Mouse (Mus musculus) cerebellum, postnatal 36 days (tissue): ENCODE measurements around the gene Washc2.

Source experiments
- DNase-seq, 2 experiments: peaks; one replicate each; pipeline ENCODE4 v3.0.0; 2021 to 2022; ENCODE audit warnings: mixed read lengths in 2 of 2

Washc2 gene

DNA sequence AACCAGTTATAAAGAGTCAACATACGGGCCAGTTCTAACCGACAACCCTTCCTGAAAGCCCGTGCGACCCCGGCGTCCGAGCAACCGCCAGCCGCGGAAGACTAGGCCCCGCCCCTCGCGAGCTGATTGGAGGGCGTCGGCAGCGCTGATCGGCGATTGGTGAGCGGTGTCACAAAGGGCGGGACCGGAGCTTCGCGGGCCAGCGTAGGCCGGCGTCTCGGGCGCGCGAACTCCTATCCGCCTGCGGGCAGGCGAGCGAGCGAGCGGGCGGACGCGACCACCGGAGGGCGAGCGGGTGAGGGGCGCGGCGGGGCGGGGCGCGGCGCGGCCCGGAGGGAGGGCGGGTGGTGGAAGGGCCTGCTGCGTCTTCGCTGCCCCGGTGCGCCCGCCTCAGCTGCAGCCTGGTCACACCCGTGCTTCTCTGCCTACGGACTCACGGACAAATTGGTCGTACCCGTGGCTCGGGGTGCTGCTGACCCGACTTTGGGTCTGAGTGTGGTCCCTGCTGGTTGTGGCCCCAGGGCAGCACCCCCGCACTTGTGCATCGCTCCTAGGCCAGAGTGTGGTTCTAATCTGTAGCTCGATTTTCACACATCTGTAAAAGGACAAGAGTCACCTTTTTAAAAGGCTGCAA is 56.3 kb downstream of the Washc2 start, which contains the start of gene Zfand4:
Gene Zfand4, plus strand, starts transcription at position 205 of the 634 bp plus-strand sequence.
- DNase-seq: peak; percentile 91

DNA sequence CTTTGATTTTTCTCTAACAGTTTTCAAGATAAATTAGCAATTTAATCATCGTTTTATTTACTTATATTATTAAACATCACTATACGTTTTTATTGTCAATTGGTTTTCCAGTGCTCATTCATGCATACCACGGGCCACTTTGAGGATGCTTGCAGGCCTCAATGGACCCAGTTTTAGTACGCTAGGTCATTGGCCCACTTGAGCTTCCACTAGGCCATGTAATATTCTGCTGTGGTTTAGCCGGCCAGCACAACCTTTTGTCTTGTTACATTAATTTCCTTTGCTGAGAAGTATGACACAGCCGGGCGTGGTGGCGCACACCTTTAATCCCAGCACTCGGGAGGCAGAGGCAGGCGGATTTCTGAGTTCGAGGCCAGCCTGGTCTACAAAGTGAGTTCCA is 57.0 kb downstream of the Washc2 start:
- no peak for DNase-seq

DNA sequence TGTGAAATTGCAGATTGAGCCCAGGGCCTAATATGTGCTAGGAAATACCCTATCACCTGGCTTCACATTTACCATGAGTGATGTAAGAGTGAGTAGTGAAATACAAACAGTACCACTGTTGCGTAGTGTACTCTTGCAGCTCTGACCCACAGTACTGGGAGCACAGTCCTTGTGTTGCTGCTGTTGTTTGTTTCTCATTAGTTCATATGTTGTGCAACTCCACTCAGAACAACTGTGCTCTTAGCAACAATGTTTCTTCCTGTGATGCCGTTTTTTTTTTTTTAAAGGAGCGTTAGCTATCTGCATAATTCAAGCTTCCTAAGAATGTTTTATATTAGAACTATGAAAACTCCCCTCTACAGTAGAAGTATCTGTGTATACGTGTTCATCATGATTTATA is 57.8 kb downstream of the Washc2 start:
- DNase-seq: no peak

DNA sequence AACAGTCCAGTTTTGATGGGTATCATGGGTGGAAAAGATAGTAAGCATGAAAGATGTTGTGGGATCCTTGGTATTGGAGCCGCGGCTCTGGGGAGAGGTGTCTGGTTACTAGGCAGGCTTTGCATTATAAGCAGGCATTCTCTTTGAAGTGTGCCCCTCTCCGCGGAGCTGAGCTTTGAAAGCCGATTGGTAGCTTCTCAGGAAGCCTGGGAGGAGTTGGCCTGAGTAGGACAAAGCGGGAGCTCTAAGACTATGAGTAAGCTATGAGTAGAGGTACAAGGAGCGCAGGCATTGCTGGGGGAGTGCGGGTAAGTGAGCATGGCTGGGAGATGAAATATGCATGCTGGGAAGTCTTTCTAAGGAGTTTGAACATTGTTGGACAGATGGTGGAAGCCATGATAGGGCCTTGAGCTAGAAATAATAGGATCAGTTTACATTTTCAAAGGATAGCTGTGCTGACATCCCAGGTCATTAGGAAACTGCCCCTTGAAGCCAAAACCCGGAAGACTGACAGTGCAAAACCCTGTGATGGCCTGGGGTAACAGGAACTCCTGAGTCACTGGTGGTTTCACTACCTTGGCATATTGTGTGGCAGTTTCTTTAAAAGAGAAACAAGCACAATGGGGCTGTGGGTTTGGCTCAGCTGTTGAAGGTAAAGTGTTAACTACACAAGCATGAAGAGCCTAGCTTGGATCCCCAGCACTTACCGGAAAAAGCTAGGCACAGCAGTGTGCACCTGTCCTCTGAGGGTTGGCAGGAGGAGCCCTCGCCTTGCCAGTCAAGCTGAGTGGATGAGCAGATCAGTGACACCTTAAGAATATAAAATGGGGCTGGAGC is 58.7 kb downstream of the Washc2 start:
- DNase-seq: no peak

DNA sequence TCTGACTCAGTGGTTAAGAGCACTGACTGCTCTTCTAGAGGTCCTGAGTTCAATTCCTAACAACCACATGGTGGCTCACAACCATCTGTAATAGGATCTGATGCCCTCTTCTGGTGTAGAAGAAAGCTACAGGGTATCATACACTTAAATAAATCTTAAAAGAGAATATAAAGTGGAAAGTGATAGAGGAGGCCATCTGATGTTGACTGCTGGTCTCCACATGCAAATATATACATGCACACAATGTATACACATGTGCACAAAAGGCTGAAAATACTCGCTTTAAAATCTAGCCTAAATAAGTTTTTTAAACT is 59.2 kb downstream of the Washc2 start:
- DNase-seq: no peak

DNA sequence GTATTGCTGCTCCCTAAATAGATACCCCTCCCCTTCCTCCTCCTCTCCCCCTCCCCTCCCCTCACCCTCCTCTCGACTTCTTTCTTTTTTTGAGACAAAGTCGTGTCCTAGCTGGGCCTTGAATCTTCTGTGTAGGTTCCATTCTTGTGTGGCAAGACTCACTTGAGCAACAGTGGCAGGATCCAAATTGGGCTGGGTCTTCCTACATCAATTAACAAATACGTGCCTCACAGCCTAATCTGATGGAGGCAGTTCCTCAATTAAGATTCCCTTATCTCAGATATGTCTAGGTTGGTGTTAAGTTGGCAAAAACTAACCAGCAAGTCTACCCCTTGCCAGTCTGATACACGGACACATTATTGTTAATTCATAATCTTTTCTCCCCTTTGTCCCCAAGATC is 67.9 kb downstream of the Washc2 start:
- DNase-seq: no peak

DNA sequence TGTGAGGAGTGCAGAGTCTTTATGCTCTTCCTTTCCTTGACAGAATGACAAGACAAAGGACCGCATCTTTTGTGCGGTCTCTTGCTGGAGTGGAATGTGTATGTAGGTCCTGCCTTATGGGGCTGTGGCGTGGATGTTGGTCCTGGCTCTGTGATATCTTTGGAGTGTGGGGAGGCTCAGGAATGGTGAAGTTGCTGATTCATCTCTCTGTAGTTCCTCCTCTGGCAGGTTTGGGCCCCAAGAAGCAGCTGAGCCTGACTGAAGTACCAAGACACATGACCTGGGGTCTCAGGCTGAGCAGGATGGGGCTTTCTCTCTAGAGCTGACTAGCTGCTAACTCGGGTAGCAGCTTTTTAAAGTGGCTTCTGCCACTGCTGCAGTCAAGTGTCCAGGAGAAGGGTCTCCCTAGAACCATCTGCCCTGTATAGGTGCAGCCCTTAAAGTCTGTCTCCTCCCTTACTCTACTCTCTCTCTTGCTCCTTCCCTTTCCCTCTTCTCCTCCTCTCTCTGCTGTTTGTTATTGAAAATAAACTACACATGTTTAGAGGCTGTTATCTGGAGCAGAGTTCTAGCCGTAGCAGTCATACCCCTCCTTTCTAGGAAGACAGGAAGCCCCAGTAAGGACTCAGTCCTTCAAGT is 71.0 kb downstream of the Washc2 start:
- no peak for DNase-seq

DNA sequence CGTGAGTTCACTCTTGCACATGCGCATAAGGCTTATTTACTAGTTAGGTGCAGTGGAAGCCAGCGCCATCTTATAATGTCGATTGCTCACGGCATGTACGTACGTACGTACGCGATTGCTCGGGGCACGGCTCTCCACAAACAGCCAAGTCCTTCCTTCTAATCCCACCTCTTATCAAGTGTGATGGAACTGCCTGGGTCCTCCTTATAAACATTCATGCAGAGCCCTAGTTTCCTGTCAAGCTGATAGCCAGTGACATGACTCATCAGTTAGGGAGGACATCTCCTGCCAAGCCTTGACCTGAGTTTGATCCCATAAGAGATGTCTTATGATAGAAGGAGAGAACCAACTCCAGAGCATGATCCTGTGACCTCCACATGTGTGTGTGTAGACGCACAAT is 73.2 kb downstream of the Washc2 start:
- no peak for DNase-seq

DNA sequence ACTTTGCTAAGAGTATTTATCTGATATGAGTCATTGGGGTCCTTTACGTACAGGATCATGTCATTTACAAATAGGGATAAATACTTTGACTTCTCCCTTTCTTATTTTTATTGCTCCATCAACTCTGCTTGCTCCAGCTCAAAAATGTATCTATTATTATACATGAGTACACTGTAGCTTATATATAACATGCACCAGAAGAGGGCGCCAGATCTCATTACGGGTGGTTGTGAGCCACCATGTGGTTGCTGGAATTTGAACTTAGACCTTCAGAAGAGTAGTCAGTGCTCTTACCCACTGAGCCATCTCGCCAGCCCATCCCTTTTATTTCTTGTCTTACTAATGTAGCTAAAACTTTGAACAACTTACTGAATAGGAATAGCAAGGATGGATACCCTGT is 74.7 kb downstream of the Washc2 start:
- no peak for DNase-seq

DNA sequence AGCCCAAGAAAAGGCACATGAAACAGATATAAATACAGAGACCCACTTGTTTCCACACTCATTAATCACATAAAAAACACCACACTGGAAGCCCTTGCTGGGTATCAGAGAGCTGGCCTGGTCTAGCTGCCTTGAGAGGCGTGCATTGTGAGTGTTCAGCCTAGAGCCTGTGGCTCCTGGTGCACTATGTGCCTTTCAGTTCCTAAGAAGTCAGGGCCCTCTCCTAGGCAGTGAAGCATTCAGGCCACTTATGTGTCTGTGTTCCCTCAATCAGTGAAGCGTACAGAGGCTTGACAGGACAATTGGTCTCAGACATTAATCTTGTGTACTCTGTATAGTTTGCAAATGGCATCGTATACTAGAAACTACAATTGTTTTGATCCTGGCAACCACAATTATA is 75.4 kb downstream of the Washc2 start:
- DNase-seq: no peak

DNA sequence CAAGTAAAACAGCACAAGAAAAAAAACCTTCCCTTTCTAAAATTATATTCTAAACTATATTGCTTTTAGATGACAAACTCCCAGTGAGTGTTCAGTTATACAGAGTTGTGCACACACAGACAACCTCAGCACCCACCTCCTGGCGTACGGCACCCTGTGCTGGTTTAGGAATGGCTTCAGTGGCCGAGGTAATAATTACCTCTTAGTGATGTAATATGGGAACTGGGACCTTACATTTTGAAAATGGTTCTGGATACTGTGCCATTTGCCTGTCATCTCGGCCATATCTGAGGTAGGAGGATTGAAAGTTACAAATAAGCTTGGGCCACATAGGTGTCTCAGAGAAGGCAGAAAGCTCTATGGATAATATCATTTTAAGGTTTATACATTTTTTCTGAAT is 78.5 kb downstream of the Washc2 start:
- DNase-seq: no peak

DNA sequence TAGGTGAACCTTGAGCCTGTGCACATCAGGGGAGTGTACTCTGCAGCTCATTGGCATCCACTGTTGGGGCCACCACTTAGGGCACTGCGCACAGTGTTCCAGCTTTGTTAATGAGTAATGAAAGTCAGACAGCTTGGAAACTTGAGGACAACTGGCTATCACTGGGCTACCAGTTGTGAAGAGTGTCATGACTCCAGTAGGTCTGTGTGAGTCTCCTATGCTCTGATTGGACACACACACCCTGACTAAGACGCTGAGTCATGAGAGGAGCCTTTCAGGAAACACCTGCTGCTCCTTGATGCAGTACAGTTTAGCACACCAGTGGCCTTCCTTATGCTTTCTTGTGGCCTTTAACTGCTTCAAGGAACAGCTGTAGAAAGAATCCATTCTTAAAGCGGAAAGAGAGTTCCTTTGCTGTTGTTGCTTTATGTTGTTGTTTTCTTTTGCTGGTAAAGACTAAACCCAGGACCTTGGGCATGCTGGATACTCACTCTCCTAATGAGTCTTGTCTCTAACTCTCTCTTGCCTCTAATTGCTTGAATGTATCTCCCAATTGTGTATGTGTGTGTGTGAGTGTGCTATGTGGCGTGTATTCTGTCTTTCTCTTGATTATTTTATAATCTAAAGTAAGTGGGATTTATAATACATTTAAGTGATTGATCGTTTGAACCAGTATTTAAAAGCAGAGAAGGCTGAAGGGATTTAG is 79.2 kb downstream of the Washc2 start:
- no peak for DNase-seq

DNA sequence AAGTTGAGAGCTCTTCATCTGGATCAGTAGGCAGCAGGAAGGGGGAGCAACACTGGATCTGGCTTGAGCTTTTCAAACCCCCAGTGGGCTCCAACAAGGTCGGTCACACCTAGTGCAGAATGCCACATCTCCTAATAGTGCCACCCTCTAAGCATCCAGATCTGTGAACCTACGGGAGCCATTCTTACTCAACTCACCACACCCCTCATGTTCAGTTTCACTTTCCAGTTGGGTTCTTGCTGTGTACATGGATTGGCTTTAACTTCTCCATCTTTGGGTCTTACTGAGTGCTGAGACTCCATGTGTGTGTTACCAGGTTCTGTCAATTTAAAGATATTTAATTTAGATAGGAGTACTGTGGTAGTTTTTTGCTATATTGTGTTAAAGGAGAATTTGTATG is 103.6 kb downstream of the Washc2 start:
- no peak for DNase-seq
